Mouse (Mus musculus) monocyte, adult 2 months (primary cell): ENCODE measurements around the gene Rcbtb2.

Experiments used
- DNase-seq, 2 experiments: peaks; one replicate each; pipeline ENCODE4 v3.0.0; 2022; ENCODE audit warnings: low spot score in 2 of 2, low read depth in 1 of 2

Gene Rcbtb2

DNA sequence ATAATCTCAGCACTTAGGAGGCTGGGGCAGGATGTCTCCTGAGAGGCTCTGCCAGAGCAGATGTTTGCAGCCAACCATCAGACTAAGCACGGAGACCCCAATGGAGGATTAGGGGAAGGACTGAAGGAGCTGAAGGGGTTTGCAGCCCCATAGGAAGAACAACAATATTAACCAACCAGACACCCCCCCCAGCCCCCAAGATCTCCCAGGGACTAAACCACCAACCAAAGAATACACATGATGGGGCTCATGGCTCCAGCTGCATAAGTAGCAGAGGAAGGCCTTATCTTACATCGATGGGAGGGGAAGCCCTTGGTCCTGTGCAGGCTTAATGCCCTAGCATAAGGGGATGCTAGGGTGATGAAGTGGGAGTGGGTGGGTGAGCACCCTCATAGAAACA lies 6.5 kb upstream of the Rcbtb2 start:
- DNase-seq = no peak

DNA sequence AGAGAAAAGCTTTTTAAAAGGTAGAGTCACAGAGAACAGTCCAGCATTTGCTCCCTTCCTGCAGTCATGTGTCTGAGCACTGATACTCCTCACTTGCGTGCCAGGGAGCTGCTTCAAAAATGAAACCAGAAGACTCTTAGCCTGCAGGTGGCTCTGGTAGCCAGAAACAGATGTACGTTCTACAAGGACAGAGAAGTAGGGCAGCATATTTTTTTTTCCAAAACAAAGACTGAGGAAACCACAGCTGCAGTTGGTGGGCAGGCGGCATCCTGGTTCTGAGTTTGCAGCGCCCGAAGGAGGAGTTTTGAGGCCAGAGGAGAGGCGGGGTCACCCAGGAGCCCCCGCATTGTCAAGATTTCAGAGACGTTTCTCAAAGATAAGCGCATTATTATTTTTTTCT lies 5.9 kb upstream of the Rcbtb2 start:
- DNase-seq = no peak

DNA sequence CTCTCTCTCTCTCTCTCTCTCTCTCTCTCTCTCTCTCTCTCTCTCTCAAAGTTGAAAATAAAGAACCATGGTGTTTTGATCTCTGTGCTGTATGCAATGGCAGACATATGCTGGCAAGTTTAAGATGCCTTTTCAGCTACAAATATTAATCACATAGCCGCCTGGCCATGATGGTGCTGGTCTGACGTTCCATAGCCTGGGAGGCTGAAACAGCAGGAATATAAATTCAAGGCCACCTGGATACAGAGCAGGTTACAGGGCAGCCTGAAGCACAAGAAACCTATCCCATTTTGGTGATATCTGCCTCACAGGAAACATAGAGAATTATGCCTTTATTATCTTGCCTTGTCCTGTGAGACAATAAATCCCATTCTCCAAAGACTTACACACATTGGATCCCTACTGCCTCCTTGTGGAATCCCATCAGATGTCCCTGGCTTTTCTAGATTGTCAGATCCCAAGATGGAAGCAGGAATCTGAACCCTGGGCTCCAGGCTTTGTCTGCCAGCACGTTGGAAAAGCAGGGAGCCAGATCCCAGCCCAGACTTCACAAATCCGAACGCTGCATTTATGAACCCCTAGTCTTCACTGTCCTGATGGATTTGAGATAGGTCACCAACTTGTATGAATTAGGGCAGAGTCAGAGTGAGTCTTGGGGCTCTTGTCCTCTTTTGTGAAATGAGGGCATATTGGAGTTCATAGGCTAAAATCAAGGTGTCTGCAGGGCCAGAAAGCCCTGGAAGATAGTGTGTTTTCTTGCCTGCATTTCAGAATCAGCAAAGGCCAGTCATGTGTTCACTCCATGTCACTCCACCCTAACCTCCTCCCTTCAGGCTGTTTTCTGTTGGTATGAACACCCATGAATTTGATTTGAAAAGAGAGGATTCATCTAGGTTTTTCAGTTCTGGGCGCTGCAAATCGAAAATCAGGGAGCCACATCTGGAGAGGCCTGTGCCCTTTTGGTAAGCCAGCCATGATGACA lies 5.1 kb upstream of the Rcbtb2 start:
- DNase-seq = no peak

DNA sequence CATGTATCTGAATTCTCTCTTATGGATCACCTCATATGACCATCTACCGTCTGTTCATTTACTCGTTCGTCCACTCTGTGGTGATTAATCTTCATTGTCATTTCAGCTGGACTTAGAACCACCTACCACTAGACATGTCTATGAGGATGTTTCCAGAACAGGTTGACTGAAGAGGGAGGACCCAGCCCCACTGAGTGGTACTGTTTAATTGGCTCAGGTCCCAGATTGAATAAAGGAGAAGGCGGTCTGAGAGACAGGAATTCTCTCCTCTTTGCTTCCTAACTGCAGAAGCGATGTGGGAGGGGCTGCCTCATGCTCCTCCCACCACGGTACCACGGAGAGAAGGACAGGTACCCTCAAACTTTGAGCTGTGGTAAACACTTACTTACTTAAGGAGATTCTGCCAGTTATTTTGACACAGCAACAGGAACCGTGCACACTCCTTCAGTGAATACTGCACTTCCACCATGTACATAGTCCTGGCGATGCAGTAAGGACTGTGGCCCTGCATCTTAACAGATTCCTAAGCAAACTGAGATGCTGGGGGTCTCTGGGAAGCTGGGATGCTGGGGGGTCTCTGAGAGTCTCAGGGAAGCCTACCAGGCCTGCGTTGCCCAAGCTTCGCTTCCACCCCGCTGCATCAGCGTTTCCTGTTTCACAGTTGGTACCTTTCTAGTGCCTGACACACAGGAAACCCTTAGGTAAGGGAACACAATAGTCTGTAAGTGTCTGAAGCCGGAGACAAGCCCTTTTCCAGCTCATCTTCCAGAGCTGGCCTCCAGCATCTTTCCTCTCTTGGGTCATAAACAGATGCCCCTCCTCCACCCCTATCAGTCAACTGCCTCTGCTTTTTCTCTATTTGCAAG lies 4.1 kb upstream of the Rcbtb2 start:
- no peak for DNase-seq

DNA sequence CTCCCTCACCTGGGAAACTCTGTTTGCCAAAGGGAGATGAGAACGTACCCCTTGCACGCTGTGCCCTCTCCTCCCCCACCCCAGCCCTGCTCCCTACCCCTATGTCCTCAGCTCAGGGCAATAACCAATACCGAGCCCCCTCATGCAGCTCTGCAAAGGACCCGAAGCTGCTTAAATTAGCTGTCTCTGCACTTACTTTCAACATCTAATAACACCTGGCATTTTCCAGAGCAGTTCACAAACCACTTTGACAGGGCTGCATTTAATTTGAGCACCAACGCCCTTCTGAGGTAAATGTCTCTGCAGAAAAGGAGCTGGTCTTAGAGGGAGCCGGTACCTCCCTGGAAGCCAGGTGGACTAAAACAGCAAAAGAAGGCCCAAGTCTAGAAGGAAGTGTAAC lies 3.4 kb upstream of the Rcbtb2 start:
- no peak for DNase-seq

DNA sequence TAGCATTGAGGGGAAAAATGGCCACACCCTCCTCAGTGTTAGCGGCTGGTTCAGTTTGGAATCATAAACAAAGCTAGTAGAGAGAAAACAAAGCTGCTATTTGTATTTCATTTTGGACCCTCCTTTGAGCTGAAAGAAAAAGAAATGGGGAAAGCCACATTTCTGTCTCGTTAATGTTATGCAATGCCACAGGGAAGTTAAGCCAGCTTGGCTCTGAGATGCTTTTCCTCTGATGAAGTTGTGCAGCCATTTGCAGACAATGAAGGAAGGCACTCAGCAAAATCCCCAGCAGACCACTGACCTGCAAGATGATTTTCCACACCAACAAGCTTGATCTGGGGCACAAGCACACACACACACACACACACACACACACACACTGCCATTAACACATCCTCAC lies 2.9 kb upstream of the Rcbtb2 start:
- no peak for DNase-seq

DNA sequence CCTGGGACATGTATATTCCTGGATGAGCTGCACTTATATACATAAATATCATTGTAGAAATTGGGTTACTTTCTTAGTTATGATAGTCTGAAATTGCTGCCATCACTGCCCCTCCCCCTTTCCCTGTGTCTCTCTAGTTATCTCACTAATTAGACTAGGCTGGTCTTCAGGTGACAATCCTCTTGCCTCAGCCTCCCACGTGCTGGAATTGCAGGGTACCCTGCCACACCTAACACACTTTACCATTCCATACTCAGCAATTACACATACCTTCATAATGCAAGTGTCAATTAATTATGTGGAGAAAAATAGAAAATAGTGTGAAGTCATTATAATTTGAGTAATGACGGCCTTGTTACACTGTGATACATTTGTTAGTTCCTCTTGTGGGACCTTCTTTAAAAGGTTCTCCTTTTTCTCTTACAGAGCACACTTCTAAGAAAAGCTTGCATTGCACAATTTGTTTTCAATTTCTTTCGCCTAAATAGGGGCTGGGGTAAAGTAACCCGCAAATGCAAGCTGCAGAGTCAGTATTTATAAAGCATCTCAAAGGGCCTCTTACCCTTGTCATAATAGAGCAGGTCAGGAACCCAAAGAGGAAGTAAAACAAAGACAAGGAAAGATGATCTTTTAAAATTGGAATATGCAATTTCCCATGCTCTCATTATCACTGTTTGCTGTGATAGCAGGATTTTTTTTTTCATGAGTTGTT lies 470 bp upstream of the Rcbtb2 start:
- DNase-seq = no peak

DNA sequence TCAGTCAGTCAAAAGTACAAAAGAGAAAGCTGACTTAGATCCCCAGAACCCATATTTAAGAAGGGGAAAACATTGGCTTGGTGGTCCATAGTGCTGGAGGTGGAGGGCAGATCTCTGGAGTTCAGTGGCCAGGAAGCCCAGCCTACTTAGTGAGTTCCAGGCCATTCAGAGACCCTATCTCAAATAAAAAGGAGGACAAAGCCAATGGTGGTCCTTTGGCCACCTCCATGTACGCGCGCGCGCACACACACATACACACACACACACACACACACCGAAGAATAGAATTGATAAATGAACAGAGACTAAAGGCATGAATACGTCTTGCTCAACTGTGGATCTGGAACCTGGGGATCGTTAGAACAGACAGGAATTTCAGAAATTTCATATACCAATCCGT lies 544 bp downstream of the Rcbtb2 start:
- no peak for DNase-seq

DNA sequence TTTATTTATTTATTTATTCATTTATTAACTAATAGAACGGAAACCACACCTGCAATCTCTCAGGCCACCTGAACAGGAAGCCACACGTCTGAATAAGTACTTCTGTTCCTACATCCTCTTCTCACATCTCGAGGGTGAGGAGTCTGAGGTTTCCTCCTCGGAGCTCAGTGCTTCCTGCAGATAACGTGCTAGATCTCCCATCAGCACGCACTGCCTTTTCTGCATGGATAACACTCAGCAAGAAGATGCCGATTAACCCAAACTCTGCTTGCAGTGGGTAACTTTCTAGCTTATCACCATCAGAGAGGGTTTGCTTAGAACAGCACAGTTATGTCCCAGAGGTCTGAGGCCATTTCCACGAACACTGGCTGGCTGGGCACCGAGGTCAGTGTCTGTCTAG lies 949 bp downstream of the Rcbtb2 start:
- no peak for DNase-seq

DNA sequence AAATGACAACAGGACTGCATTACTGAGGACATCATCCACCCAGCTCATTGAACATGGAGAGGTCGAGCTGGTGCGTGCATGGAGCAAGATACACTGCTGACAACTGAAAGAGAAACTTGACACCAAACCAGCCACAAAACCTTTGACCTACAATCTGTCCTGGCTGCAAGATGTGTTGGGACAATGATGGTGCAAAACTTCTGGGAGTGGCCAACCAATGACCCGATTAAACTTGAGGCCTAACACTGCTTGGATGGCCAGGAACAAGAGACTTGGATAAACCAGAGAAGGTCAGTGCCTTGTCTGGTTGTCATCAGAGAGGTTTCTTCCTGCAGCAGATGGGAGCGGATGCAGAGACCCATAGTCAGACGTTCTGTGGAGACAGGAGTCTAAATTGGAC lies 7.7 kb downstream of the Rcbtb2 start:
- DNase-seq = no peak

DNA sequence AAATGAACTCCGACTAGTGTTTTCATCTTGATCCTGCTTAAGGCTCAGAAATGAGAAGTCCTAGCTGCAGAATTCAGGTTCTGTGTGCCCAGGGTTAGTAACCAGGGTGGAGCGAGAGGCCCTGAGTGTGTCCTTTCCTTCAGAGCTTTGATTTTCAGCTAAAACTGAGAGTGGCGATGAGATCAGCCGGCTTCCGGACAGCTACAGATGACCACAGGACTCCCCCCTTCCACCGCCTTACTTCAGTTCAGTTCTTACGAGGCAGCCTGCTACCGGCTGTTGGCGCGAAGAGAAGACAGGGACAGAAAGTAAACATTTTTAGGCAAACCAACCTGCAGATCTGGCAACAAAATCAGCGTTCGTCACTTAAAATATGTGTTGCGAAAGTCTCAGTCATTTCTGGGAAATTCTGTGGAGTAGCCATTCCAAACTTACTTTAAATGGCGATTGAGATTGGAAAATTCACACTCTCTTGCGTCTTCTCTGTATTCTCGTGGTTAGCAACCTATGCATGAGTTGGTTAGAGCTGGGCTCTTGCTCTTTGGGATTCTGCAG lies 9.1 kb downstream of the Rcbtb2 start:
- DNase-seq = no peak

DNA sequence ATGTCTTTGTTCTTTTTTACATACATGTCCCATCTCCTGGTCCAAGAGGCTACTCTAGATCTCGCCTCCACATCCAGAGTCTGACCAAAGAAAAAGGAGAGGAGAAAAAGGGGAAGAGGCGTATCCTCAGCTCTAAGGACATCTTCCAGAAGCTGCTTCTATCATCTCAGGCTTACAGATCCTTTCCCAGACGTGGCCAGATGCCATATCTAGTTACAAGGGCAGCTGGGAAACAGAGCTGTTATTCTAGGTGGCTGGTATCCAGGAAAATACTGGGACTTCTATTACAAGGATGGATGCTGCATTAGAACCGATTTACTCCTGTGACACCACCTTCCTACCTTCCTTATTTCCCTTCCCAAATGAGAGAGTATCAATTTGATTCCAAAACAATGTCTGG lies 9.9 kb downstream of the Rcbtb2 start:
- DNase-seq = no peak

DNA sequence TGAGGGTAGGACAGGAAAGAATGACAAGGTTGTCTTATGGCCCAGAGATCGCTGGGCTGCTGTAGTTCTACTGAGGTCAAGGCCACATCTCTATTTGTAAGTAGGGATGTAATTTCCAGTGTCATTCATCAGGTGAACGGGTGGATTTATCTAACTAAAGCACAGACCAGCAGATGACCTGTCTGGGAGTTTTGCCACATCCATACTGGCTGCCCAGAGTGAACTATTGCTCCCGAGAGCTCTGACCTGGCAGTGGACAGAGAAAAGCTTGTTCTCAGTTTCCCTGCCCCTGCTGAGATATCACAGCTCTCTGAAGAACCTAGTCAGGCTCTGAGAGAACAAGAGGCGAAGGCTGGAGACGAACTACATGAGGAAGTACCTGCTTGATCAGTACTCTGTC lies 14.4 kb downstream of the Rcbtb2 start:
- DNase-seq = no peak

DNA sequence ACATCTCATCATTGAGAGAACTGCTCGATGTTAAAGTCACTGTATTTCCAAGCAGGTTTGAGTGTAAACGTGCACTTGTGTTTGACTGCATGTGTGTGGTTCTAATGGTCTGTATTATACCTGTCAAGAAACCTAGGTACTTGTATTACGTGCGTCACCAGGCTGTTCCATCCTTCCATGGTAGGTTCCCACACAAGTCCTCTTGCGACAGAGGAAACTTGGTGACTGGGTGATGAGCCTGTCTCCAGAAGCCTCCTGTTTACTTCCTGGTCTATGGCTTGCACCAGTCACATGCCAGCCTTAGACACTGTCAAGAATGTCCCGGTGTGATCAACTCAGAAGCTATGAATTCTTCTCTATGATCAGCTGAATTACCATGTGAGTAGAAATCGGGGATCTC lies 15.6 kb downstream of the Rcbtb2 start:
- no peak for DNase-seq

DNA sequence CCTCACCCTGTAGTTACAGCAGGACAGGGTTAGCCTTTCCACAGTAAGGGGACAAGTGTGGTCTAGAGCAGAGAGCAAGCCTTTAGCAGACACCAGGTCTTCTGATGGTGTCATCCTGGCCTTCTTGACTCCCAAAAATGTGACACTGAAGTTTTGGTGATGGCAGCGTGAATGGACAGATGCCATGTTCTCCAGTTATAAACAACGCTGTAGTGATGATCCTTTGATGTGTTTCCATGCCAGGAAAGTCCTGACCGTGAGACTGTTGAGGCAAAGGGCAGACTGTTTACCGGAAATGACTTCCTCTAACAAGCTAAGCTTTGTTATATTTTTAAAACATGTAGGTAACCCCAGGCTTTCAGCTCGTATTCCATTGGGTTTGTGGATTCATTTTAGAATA lies 17.0 kb downstream of the Rcbtb2 start:
- no peak for DNase-seq

DNA sequence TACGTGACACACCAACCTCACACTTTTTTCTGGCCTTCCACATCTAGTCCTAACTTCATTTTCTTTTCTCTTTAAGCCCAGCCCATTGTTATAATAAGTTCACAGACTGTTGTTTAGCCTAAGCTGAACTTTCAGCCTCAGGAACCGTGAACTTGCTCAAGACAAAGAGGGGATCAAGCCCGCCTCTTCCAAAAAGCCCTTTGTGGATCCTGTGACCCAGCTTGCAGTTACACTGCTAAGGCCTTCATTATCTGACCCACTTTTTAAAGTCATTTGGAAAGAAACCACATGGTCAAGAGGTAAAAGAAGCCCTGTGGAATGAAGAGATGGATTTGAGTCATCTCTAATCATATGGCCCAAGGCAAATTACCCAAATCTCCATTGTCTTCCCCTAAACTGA lies 19.0 kb downstream of the Rcbtb2 start:
- no peak for DNase-seq

DNA sequence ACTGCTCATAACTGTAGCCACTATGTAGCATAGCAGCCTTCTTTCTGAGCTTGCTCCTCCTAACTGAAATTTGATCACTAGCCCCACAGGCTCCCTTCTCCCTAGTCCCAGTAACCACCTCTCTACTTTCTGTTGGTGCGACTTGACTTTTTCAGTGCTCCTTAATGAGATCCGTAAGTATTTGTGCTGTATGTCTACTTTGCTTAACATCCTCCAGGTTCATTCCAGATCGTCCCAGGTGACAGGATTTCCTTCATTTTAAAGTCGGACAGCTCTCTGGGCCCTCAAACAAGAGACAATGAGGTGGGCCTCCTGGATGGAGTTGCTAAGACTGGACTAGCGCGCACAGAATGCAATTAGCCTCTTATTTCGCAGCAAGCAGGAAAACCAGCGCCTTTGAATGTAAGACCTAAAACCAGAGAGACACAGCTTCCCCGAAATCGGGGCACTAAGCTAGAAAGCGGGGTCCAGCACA lies 19.6 kb downstream of the Rcbtb2 start:
- no peak for DNase-seq

DNA sequence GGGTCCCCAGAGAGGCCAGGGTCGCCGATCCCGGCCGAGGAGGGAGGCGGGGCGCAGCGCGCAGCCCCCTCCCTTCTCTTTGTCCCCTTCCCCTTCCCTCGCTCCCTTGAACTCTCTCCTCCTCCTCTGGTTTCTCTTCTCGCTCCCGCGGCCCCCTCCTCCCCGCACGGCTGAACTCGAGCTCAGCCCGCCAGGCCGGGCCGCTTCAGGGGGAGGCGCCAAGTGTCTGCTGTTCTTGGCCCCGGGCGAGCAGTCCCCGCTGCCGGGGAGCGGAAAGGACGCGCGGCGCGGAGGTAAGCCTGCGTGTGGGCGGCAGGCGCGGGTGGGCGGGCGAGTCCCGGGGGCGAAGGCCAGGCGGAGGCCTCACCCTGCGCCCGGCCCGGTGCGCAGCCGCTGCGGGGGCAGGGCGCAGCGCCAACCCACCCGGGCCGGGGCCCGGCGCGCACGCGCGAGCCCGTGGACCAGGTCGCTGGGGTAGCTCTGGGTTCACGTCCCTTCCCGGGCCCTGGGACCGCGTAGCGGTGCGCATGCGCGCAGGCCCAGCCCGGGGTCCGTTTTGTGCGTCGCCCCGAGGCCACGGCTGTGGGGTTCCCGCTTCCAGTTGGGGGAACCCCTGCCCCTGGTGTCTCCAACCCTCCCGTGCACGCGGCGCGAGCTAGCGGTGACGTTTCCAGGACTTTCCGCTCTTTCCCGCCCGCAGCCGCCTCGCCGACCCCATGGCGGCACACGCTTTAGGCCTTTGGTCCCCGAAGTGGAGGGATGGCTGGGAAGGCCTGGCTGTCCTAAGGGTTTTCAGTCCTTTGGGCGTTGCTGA lies 20.3 kb downstream of the Rcbtb2 start:
- DNase-seq = peak; percentile 56 to 82

DNA sequence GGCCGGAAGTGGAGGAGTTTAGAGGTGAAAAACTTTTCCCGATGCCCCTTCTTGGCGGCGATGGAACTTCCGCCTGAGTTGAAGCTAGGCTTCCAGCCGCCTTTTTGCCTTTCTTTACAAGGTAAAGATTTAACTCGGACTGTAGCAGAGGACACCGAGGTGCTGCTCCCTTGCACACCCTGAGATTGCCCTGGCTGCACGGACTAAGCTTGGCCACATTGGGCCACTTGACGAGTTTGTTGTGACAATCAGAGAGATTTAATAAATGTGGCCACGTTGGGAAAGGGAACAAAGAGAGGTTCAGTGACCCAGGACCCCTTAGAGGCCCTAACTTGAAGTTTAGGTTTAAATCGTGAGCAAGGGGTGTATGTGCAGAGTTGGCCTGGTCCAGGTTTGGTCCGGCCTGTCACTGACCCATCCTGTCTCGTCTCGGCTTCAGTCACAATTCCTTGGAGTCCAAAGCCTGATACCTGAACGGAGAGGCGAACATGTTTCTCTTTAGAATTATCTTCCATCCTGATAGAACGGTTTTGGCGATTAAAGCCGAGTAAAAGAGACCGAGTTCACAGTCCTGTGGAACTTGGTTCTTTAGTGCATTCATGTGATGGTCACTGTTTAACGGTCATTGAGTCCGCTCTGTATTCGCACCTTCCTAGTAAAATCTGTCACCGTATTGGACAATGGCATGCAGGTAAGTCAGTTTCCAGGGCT lies 21.0 kb downstream of the Rcbtb2 start:
- DNase-seq = no peak

DNA sequence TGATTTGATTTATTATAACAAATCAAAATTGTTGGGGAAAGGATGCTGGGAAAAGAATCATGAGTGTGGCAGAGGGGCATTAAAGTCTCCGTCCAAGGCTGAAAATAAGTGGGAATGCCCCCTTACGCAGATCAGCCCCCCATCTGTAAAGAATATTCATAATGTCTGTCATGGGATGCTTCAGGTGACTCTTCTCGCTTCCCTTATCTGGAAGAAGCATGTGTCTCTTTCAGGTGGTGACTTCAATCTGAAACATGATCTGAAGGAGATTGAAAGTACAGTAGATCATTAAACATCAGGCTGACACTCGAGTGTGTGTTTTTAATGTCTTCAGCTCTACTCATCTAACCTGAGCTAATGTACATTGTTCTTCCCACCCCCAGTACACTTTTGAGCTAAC lies 22.7 kb downstream of the Rcbtb2 start:
- no peak for DNase-seq
